Mouse (Mus musculus) lung, adult 2 months (tissue): Measurements from ENCODE around the gene Soga3. TPM values are rescaled to one million over a fixed set of nuclear protein-coding genes. Genes with fewer than 3 reads are reported as not detected.

Experiments used
- DNase-seq: peaks from one replicate; pipeline ENCODE4 v3.0.0; 2022
- H3K4me1 ChIP-seq: fragments of 200-500 bp; 2 replicates; pipeline ENCODE4 v1.6.1; 2011; ENCODE audit warnings: low read length; ENCODE audit not compliant: control insufficient read depth, insufficient read depth
- H3K4me3 ChIP-seq: fragments of 200-500 bp; replicated peaks from 2 replicates; pipeline ENCODE3; 2011; ENCODE audit warnings: low read depth, mild to moderate bottlenecking, control low read depth, low read length; ENCODE audit errors: extremely low read depth
- CTCF ChIP-seq: fragments of 200-500 bp; IDR thresholded peaks from 2 replicates; pipeline ENCODE4 v1.5.1; 2011; ENCODE audit warnings: mild to moderate bottlenecking, low read length, control low read depth; ENCODE audit not compliant: insufficient read depth
- POLR2A ChIP-seq: fragments of 200-500 bp; IDR thresholded peaks from 2 replicates; pipeline ENCODE4 v1.6.1; 2011; ENCODE audit warnings: low read depth, mild to moderate bottlenecking, control low read depth, low read length, borderline replicate concordance; ENCODE audit errors: extremely low read depth
- WGBS: fragments of 180-500 bp; shearing (Covaris S2); methylation state at CpG from one replicate; pipeline ENCODE4 v1.1.7; 2018; 5-methylcytosine and 5-hydroxymethylcytosine counted together
- polyA plus RNA-seq: library from polyadenylated mRNA; depleted of rRNA; stranded (reverse); fragments of >200 nt; gene quantifications from 2 replicates; pipeline ENCODE4 v1.2.3, GENCODE M21; 2012

Gene Soga3
- polyA plus RNA-seq, 1 experiment: 0.04 TPM

DNA sequence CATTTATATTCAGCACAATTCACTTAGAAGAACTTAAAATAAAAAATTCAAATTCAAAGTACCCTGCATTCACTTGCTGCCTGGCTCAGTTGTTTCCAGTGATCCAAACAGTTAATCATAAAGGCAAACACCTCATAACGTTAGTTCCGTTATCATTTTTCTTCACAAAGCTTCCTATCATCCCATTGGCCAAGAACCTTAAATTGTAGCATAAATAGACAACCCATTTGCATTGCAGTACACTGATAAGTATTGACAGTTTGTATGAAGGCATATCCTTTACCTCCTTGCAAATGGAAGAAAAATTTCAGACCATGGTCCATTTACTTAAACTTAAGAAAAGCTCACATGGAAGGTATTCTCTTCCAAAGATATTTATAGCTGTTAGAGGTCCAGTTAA, 18.0 kb downstream of the Soga3 start:
- H3K4me1 ChIP-seq: no peaks in the 10 kb centered on the region
- no peak for DNase-seq
- H3K4me3 ChIP-seq: no peak overlapping the region
- no peak for TF ChIP-seq CTCF
- TF ChIP-seq POLR2A: no peak
- WGBS: 63% methylated on average over 2 of the region's 2 CpGs

GRCm38 (mm10) chr10:29173778-29174177, 30.1 kb downstream of the Soga3 start:
- 75% methylated on average over 2 of the region's 2 CpGs for WGBS

DNA sequence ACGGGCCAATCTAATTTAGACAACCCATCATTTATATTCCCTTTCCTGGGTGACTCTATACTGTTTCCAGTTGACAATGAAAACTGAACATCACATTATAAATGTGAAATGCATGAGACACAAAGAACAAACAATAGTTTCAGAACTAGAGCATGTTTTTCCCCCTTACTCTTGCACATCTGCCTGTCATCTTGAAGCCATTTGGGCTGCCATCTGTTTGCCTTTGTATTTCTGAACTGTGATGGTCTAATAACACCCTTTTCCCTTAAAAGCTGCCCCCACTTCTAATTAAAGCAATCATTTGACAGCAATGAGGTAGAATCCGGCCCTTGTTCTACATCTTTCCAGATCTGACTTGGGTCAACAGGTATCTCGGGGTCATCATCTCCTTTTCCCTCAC, 32.0 kb downstream of the Soga3 start:
- no peak for TF ChIP-seq CTCF
- no peak for TF ChIP-seq POLR2A
- WGBS: 74% methylated on average over 3 of the region's 3 CpGs
- Histone ChIP-seq H3K4me1 (no peaks in the 10 kb centered on the region), H3K4me3 (no peak overlapping the region)
- DNase-seq: no peak

More at GRCm38 (mm10) chr10:29173778-29174177, 30.1 kb downstream of the Soga3 start:
- TF ChIP-seq CTCF: no peak
- no peak for TF ChIP-seq POLR2A
- no peak for DNase-seq
- no peak overlapping the region for H3K4me3 ChIP-seq
- no peaks in the 10 kb centered on the region for H3K4me1 ChIP-seq

GRCm38 (mm10) chr10:29176881-29177280, 33.2 kb downstream of the Soga3 start:
- H3K4me3 ChIP-seq: no peak overlapping the region
- H3K4me1 ChIP-seq: no peaks in the 10 kb centered on the region
- no peak for TF ChIP-seq CTCF
- no peak for TF ChIP-seq POLR2A
- DNase-seq: no peak
- WGBS: 73% methylated on average over 4 of the region's 4 CpGs

DNA sequence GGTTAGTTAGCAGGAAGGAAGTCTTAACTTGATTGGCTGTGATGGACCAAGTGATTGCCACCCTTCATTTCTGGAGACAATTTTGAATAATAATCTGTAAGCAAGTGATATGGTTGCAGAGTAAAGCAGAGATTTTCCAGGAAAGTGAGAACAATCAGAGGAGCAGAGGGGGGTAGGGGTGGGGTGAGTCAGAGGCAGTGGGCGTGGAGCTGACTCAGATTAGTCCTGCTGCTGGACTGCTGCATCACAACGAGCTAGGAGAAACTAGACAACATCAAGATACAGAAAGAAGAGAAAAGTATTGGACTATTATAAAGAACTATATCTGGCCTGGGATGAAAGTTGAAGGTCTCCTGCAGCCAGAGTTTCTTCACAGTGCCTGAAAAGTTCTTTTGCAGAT, 34.4 kb downstream of the Soga3 start:
- no peak for DNase-seq
- Histone ChIP-seq H3K4me3 (no peak overlapping the region), H3K4me1 (no peaks in the 10 kb centered on the region)
- WGBS: 35% methylated on average over 2 of the region's 2 CpGs
- no peak for TF ChIP-seq POLR2A
- TF ChIP-seq CTCF: no peak

GRCm38 (mm10) chr10:29180210-29180609, 36.6 kb downstream of the Soga3 start:
- 87% methylated on average over 3 of the region's 3 CpGs for WGBS

GRCm38 (mm10) chr10:29181046-29181445, 37.4 kb downstream of the Soga3 start:
- WGBS: 84% methylated on average over 2 of the region's 2 CpGs
- DNase-seq: no peak
- Histone ChIP-seq H3K4me3 (no peak overlapping the region), H3K4me1 (no peaks in the 10 kb centered on the region)
- TF ChIP-seq CTCF: no peak
- no peak for TF ChIP-seq POLR2A

More at GRCm38 (mm10) chr10:29180210-29180609, 36.6 kb downstream of the Soga3 start:
- no peak for DNase-seq
- no peak overlapping the region for H3K4me3 ChIP-seq
- TF ChIP-seq CTCF (no peak), POLR2A (no peak)
- H3K4me1 ChIP-seq: no peaks in the 10 kb centered on the region

DNA sequence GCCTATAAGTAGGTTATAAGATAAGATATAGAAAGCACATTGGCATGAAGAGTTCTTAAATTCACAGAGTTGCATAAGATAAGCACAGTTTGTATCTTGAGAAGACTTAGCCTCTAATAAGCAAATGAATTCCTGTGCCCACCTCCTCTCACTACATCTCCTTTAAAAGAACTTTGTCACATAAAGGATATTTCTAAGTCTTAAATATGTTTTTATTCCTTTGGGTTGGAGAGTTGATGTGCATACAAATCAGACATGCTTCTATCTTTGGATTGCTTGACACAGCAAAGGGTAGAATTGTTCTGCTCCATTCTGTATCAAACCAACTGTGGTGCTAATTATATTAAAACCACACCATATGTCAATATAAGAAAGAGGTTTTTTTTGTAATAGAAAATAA, 50.1 kb downstream of the Soga3 start:
- Histone ChIP-seq H3K4me3 (no peak overlapping the region), H3K4me1 (no peaks in the 10 kb centered on the region)
- TF ChIP-seq CTCF: no peak
- TF ChIP-seq POLR2A: no peak
- DNase-seq: no peak

DNA sequence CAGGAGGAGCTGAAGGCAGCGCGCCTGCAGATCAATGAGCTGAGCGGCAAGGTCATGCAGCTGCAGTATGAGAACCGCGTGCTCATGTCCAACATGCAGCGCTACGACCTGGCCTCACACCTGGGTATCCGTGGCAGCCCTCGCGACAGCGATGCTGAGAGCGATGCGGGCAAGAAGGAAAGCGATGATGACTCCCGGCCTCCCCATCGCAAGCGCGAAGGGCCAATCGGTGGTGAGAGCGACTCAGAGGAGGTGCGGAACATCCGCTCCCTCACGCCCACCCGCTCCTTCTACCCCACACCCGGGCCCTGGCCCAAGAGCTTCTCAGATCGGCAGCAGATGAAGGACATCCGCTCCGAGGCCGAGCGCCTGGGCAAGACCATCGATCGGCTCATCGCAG, 53.2 kb downstream of the Soga3 start:
- WGBS: 96% methylated on average over 33 of the region's 33 CpGs
- DNase-seq: no peak

DNA sequence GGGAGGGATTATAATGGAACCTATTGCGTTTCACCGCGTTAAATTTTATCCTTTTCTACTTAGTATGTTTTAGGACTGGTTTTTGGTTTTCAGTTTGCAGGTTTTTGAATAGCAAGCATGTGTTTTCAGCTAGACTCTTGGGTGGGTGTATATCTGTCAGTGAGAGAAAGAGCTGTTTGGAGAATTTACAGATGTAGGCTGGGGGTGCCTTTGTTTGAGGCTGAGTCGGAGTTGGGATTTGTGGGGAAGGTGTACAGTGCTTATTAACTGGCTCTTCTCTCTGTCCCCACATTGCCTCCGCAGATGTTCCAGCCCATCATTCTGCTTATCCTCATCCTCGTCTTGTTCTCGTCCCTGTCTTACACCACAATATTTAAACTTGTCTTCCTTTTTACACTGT, 55.0 kb downstream of the Soga3 start, which contains the start of gene Gm49353:
Gm49353 (plus strand) TSS at position 313 of the 400 bp plus-strand sequence.
- TF ChIP-seq CTCF: no peak
- no peaks in the 10 kb centered on the region for H3K4me1 ChIP-seq
- H3K4me3 ChIP-seq: no peak within 1 kb of the TSS
- WGBS: 90% methylated on average over 7 of the region's 7 CpGs
- DNase-seq: no peak

More for the DNA sequence above, 53.2 kb downstream of the Soga3 start:
- TF ChIP-seq POLR2A (no peak), CTCF (no peak)
- Histone ChIP-seq H3K4me3 (no peak overlapping the region), H3K4me1 (no peaks in the 10 kb centered on the region)
